Mouse (Mus musculus) forebrain, embryonic 16.5 days (tissue): Measurements from ENCODE around the gene Eri3. TPM values are rescaled to one million over a fixed set of nuclear protein-coding genes. Genes with fewer than 3 reads are reported as not detected.

Experiments used
- ATAC-seq: fragments of 200-750 bp; cut with Nextera tagmentation; 2 replicates; pipeline ENCODE4 v1.8.0; 2017; ENCODE audit warnings: mild to moderate bottlenecking, moderate library complexity
- H3K27ac ChIP-seq: fragments of 300-500 bp; sonication (generic); 2 replicates; pipeline ENCODE4 v1.5.1; 2014; ENCODE audit warnings: low read length, control low read depth
- H3K27me3 ChIP-seq: fragments of 300-500 bp; sonication (generic); replicated peaks from 2 replicates; pipeline ENCODE4 v1.6.1; 2014; ENCODE audit warnings: low read length; ENCODE audit not compliant: control insufficient read depth, insufficient read depth
- H3K36me3 ChIP-seq: fragments of 300-500 bp; sonication (generic); 2 replicates; pipeline ENCODE4 v1.6.1; 2014; ENCODE audit not compliant: control insufficient read depth, insufficient read depth
- H3K4me1 ChIP-seq: fragments of 300-500 bp; sonication (generic); replicated peaks from 2 replicates; pipeline ENCODE4 v1.6.1; 2014; ENCODE audit warnings: low read length; ENCODE audit not compliant: control insufficient read depth, insufficient read depth
- H3K4me2 ChIP-seq: fragments of 300-500 bp; sonication (generic); 2 replicates; pipeline ENCODE4 v1.6.1; 2014; ENCODE audit warnings: mild to moderate bottlenecking, low read length, control low read depth
- H3K4me3 ChIP-seq: fragments of 300-500 bp; sonication (generic); replicated peaks from 2 replicates; pipeline ENCODE4 v1.5.1; 2014; ENCODE audit warnings: mild to moderate bottlenecking, low read length, control low read depth
- H3K9ac ChIP-seq: fragments of 300-500 bp; sonication (generic); replicated peaks from 2 replicates; pipeline ENCODE4 v1.6.1; 2014; ENCODE audit warnings: low read depth, low read length, control low read depth
- H3K9me3 ChIP-seq: fragments of 300-500 bp; sonication (generic); 2 replicates; pipeline ENCODE4 v1.6.1; 2016; ENCODE audit warnings: low read length; ENCODE audit not compliant: control insufficient read depth
- WGBS: fragments of 180-500 bp; shearing (Covaris S2); extraction: QIAGEN DNeasy Blood & Tissue Kit; methylation state at CpG from one replicate; pipeline ENCODE4 v1.1.7; 2014; 5-methylcytosine and 5-hydroxymethylcytosine counted together
- polyA plus RNA-seq: library from polyadenylated mRNA; unstranded; fragments of >200 nt; fragmentation: Nextera tagmentation; extraction: Ambion mirVana; gene quantifications from 2 replicates; pipeline ENCODE4 v1.2.1, GENCODE M21; 2015

Eri3 gene
- polyA plus RNA-seq, 1 experiment from 2014 or later: 256 TPM

DNA sequence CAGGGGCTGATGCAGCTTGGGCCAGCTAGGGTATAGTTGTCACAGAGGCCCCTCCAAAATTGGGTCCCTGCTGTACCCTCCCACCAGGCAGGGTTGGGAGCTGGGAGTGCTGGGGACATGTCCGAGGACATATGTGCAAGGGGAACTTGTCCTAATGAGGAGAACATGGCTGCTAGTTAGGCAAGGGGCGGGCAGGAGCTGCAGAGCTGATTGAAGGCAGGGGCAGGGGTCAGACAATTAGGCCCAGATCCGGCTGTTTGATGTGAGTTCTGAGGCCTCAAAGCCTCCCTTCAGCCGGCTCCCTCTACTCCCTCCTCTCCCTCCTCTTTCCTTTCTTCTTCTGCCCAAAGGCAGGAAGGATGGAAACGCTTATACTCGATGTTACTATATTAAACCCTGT is 106.8 kb downstream of the Eri3 start:
- peak; percentile 5; the same call in 1 of the 2 replicates for ATAC-seq
- Histone ChIP-seq H3K4me3 (no peak overlapping the region), H3K9me3 (no peaks in the 10 kb centered on the region), H3K4me2 (no peak overlapping the region), H3K27me3 (no peaks in the 10 kb centered on the region), H3K36me3 (no peaks in the 10 kb centered on the region; the same call in 1 of the 2 replicates), H3K27ac (peak overlapping the region; percentile 17), H3K4me1 (peaks cover 45% of the 10 kb centered on the region), H3K9ac (no peak overlapping the region)
- WGBS: 8% methylated on average over 6 of the region's 6 CpGs

DNA sequence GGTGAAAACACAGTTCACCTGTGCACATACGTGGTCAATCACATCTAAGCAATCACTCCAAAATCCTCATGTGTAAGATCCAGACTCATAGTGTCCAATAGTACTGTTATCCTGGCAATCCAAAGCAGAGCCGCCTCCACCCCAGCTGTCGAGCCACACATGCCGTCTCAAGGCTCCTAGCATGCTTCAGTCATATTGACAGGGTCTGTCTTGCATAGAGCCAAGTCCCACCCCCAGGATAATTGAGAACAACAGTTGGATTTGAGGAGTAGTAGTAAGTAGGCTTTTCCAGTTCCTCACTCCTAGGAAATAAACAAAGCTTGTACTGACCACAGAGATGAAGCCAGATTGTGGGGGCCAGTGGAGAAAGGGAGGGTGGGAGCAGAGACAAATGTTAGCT is 107.5 kb downstream of the Eri3 start:
- 18% methylated on average over 4 of the region's 4 CpGs for WGBS
- no peaks in the 10 kb centered on the region for H3K27me3 ChIP-seq
- ATAC-seq: peak; percentile 76
- no peak overlapping the region for H3K9ac ChIP-seq
- H3K27ac ChIP-seq: peak overlapping the region; percentile 42
- H3K4me2 ChIP-seq: no peak overlapping the region
- H3K9me3 ChIP-seq: no peaks in the 10 kb centered on the region
- peaks cover 44% of the 10 kb centered on the region for H3K4me1 ChIP-seq
- no peak overlapping the region for H3K4me3 ChIP-seq
- no peaks in the 10 kb centered on the region; the same call in 1 of the 2 replicates for H3K36me3 ChIP-seq

DNA sequence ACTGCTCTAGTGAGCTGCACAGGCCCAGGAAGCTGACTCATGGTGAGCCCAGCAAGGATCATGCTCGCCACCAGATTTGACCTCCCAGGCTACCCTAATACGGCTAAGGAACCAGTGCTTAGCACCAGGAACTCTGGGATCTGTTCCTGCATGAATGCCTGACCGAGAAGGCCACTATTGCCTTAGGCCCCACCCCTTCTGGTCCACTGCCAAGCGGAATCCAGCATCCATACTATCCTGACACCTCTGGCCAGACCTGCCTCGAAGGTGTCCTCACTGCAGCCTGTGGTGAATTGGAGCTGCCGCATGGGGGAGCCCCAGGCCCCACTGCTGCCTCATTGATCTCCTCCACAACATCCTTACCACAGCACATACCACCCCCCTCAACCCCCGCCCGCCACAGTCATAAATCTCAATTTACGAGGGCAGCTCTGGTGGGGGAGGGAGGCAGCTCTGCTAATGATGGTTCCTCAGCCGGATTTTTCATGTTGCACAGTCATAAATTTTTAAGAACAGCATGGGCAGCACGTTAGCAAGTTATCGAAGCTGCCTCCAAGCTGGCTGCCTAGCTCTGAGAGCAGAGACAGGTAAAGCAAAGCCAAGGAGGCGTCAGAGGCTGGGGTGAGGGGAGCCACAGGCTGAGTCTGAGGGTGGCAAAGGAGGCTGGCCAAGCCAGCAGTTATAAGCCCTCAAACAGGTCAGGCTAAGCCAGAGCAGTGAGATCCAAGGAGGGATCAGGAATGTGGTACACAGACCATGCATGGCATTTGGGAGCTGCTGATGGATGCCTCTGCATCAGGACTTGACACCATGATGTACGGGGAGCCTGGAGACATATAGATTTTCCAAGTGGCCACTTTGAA is 108.6 kb downstream of the Eri3 start:
- Histone ChIP-seq H3K9ac (no peak overlapping the region), H3K27me3 (no peaks in the 10 kb centered on the region), H3K4me2 (no peak overlapping the region), H3K36me3 (no peaks in the 10 kb centered on the region; the same call in 1 of the 2 replicates), H3K9me3 (no peaks in the 10 kb centered on the region), H3K4me3 (no peak overlapping the region), H3K4me1 (peaks cover 44% of the 10 kb centered on the region), H3K27ac (no peak overlapping the region)
- 48% methylated on average over 14 of the region's 14 CpGs for WGBS
- ATAC-seq: no peak

DNA sequence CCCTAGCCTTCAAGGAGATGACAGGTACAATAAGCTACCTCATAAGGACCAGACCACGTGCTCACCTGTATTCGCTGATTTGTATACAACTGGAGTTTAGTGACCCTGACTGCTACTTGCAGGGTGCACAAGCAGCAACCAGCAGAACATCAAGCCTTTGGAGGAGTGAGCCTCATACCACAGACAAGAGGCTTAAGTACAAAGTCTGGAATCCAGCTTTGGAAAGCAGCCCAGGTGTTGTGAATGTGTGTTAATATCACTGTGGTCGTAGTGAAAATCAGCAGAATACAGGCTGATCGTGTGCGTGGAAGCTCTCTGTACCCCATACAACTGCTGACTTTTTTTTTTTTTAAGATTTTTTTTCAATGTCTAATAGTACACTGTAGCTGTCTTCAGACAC is 109.8 kb downstream of the Eri3 start:
- H3K27me3 ChIP-seq: no peaks in the 10 kb centered on the region
- WGBS: 86% methylated on average over 5 of the region's 5 CpGs
- H3K4me3 ChIP-seq: no peak overlapping the region
- peaks cover 32% of the 10 kb centered on the region for H3K4me1 ChIP-seq
- H3K9me3 ChIP-seq: no peaks in the 10 kb centered on the region
- ATAC-seq: no peak
- no peak overlapping the region for H3K9ac ChIP-seq
- no peak overlapping the region for H3K4me2 ChIP-seq
- H3K27ac ChIP-seq: no peak overlapping the region
- no peaks in the 10 kb centered on the region; the same call in 1 of the 2 replicates for H3K36me3 ChIP-seq

DNA sequence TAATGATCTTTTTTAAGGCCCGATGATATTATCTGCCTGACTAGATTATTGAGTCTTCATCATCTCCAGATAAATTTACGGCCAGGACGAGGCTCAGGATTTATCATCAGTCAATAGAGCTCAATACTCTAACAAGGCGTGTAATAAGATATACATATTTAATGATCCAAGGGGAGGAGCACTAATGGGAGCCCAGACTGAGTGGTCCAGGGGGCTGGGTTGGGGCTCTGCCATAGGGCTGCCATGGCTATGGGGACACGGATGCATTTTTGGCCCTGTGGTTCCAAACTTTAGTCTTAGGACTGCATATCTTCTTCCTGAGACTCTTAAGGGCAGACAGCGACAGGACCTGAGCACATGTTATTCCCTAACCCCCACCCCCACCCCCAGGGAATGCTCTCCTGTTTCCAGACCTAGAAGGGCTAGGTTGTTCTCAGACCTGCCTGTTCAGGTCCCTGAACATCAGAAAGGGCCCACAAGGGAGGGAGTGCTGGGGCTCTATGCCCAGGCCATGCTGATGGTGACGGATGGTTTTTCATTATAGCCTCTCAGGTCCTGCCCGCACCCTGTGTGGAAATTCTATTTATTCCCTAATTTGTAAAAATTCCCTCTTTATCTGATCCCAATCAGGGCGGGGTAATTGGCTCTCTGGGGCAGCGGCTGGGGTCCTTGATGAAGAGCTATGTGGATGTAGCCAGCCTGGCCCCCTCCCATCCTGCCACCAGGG is 114.4 kb downstream of the Eri3 start:
- no peak for ATAC-seq
- Histone ChIP-seq H3K27me3 (no peaks in the 10 kb centered on the region), H3K4me2 (no peak overlapping the region), H3K4me3 (no peak overlapping the region), H3K27ac (no peak overlapping the region), H3K4me1 (peaks cover 8% of the 10 kb centered on the region; the same call in 1 of the 2 replicates), H3K9me3 (no peaks in the 10 kb centered on the region), H3K36me3 (no peaks in the 10 kb centered on the region; the same call in 1 of the 2 replicates), H3K9ac (no peak overlapping the region)
- 85% methylated on average over 10 of the region's 10 CpGs for WGBS

DNA sequence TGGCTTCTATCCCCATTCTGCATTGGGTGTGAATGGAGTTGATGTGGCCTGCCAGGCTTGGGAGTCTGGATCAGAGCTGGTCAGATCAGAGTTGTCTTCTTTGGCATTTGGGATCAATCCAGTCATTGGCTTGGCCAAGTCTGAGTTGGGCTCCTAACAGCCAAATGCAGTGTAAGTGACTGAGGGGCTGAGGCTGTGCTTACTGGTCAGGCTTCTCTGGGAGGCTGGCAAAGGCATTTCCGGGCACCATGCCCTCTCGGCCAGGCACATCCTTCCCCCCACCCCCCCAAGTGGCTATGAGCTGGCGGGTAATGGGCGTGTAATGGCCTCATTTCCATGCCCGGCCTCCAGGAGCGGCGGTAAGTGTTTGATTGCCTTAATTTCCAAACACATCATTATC is 115.4 kb downstream of the Eri3 start:
- WGBS: 20% methylated on average over 7 of the region's 7 CpGs
- no peaks in the 10 kb centered on the region for H3K27me3 ChIP-seq
- H3K36me3 ChIP-seq: no peaks in the 10 kb centered on the region; the same call in 1 of the 2 replicates
- peaks cover 8% of the 10 kb centered on the region; the same call in 1 of the 2 replicates for H3K4me1 ChIP-seq
- H3K9me3 ChIP-seq: no peaks in the 10 kb centered on the region
- no peak overlapping the region for H3K9ac ChIP-seq
- ATAC-seq: peak; percentile 84
- no peak overlapping the region for H3K4me2 ChIP-seq
- no peak overlapping the region for H3K4me3 ChIP-seq
- no peak overlapping the region for H3K27ac ChIP-seq

DNA sequence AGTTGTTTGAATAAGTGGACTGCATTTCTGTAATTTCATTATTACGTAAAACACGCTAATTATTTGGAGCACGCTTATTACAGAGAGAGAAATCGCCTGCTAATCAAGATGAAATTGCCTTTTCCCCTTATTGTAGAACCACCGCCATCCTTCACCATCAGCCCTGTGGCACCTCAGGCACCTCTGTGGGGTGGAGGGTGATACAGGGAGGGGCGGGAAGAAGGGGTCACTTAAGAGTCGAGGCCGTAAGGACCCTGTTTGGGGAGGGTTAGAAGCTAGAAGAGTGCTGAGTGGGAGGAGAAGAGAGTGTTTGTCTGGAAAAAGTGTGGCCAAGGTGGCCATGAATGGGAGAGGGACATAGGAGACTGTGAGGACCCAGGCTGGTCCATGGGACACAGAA is 115.9 kb downstream of the Eri3 start:
- H3K36me3 ChIP-seq: no peaks in the 10 kb centered on the region; the same call in 1 of the 2 replicates
- H3K4me1 ChIP-seq: peaks cover 8% of the 10 kb centered on the region; the same call in 1 of the 2 replicates
- no peak overlapping the region for H3K27ac ChIP-seq
- no peak overlapping the region for H3K4me2 ChIP-seq
- H3K9me3 ChIP-seq: no peaks in the 10 kb centered on the region
- ATAC-seq: no peak
- H3K9ac ChIP-seq: no peak overlapping the region
- H3K27me3 ChIP-seq: no peaks in the 10 kb centered on the region
- 50% methylated on average over 8 of the region's 8 CpGs for WGBS
- H3K4me3 ChIP-seq: no peak overlapping the region

DNA sequence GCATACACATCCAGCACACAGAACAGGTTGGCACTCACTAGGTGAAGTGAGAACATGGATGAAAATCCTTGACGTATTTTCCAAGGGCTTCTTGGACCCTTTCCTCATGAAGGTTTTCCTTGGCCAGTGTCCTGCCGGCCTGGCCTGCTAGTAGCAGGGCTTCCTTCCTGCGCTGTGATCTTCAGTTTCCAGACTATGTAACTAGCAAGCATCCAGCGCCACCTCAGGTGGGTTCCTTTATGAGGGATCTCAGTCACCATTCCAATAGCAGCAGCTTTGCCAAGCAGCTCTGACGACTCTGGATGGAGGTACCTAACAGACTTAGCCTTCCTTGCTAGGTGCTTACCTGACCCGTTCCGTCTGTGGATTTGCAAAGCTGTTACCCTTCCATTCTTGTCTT is 119.7 kb downstream of the Eri3 start:
- H3K36me3 ChIP-seq: peaks cover 14% of the 10 kb centered on the region
- H3K27me3 ChIP-seq: no peaks in the 10 kb centered on the region
- H3K9ac ChIP-seq: no peak overlapping the region
- H3K27ac ChIP-seq: no peak overlapping the region
- ATAC-seq: no peak
- H3K4me1 ChIP-seq: peaks cover 8% of the 10 kb centered on the region; the same call in 1 of the 2 replicates
- no peaks in the 10 kb centered on the region for H3K9me3 ChIP-seq
- H3K4me3 ChIP-seq: no peak overlapping the region
- H3K4me2 ChIP-seq: no peak overlapping the region
- WGBS: 71% methylated on average over 7 of the region's 7 CpGs

DNA sequence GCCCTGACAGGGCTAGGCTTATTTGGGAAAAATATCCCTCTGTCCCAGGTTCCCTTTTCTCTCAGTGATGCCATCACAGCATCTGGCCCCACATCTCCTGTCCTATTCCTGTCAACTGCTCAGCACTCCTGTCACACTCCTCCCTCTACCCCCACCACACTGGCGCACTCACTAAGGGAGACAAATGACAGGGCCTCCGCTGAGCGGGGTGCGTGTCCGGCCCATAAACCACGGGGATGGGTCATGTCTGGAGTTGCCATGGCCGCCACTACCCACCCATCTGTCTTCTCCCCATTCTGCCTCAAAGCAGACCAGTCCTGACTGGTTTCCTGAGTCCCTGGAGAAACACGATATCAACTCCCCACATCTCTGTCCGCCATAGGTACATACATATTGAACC is 121.9 kb downstream of the Eri3 start:
- Histone ChIP-seq H3K4me2 (no peak overlapping the region), H3K9me3 (no peaks in the 10 kb centered on the region), H3K27me3 (no peaks in the 10 kb centered on the region), H3K36me3 (peaks cover 28% of the 10 kb centered on the region), H3K4me3 (no peak overlapping the region), H3K4me1 (no peaks in the 10 kb centered on the region), H3K27ac (no peak overlapping the region), H3K9ac (no peak overlapping the region)
- 0 out of 2 replicates have a peak, but pooled peaks have one; percentile 13 for ATAC-seq
- WGBS: 86% methylated on average over 9 of the region's 9 CpGs
